Mouse (Mus musculus) spleen, adult 2 months (tissue): ENCODE data around the gene Rint1. TPM values are rescaled to one million over a fixed set of nuclear protein-coding genes. Genes with fewer than 3 reads are reported as not detected.
A peak's percentile ranks its signal among the peaks of the same experiment; 100 is the strongest.

Experiments
- DNase-seq, 2 experiments: peaks; one replicate each; pipeline versions ENCODE4 v3.0.0 to v3.0.0-alpha.2; 2012 to 2021; ENCODE audit warnings: low spot score in 2 of 2, low read depth in 1 of 2
- H3K27ac ChIP-seq: fragments of 200-500 bp; 2 replicates; pipeline ENCODE4 v1.5.1; 2012; ENCODE audit warnings: low read length, inconsistent platforms; ENCODE audit not compliant: insufficient read depth
- H3K27me3 ChIP-seq: fragments of 200-500 bp; 2 replicates; pipeline ENCODE4 v1.6.1; 2012; ENCODE audit warnings: mild to moderate bottlenecking, moderate library complexity, low read length, inconsistent platforms; ENCODE audit not compliant: control insufficient read depth, insufficient read depth
- H3K36me3 ChIP-seq: fragments of 200-500 bp; 2 replicates; pipeline ENCODE4 v1.6.1; 2012; ENCODE audit warnings: mild to moderate bottlenecking, low read length, inconsistent platforms; ENCODE audit not compliant: control insufficient read depth, insufficient read depth
- H3K4me1 ChIP-seq: fragments of 200-500 bp; 2 replicates; pipeline ENCODE4 v1.6.1; 2011; ENCODE audit warnings: inconsistent platforms; ENCODE audit not compliant: control insufficient read depth, insufficient read depth, insufficient read length
- H3K4me3 ChIP-seq: fragments of 200-500 bp; 2 replicates; pipeline ENCODE4 v1.5.1; 2011; ENCODE audit warnings: mild to moderate bottlenecking, inconsistent platforms; ENCODE audit not compliant: insufficient read depth, insufficient read length; ENCODE audit errors: extremely low read depth
- CTCF ChIP-seq: fragments of 200-500 bp; IDR thresholded peaks from 2 replicates; pipeline ENCODE4 v1.5.1; 2011; ENCODE audit warnings: mild to moderate bottlenecking, inconsistent platforms; ENCODE audit not compliant: insufficient read depth, insufficient read length, insufficient replicate concordance; ENCODE audit errors: extremely low read depth
- POLR2A ChIP-seq: fragments of 200-500 bp; IDR thresholded peaks from 2 replicates; pipeline ENCODE4 v1.6.1; 2011; ENCODE audit warnings: low read depth, low read length, inconsistent platforms
- WGBS: fragments of 180-500 bp; shearing (Covaris S2); methylation state at CpG from one replicate; pipeline ENCODE4 v1.1.7; 2018; 5-methylcytosine and 5-hydroxymethylcytosine counted together
- polyA plus RNA-seq: library from polyadenylated mRNA; depleted of rRNA; stranded (reverse); fragments of >200 nt; gene quantifications from 2 replicates; pipeline ENCODE4 v1.2.3, GENCODE M21; 2012

Gene Rint1
- polyA plus RNA-seq, 1 experiment: 7.2 TPM

DNA sequence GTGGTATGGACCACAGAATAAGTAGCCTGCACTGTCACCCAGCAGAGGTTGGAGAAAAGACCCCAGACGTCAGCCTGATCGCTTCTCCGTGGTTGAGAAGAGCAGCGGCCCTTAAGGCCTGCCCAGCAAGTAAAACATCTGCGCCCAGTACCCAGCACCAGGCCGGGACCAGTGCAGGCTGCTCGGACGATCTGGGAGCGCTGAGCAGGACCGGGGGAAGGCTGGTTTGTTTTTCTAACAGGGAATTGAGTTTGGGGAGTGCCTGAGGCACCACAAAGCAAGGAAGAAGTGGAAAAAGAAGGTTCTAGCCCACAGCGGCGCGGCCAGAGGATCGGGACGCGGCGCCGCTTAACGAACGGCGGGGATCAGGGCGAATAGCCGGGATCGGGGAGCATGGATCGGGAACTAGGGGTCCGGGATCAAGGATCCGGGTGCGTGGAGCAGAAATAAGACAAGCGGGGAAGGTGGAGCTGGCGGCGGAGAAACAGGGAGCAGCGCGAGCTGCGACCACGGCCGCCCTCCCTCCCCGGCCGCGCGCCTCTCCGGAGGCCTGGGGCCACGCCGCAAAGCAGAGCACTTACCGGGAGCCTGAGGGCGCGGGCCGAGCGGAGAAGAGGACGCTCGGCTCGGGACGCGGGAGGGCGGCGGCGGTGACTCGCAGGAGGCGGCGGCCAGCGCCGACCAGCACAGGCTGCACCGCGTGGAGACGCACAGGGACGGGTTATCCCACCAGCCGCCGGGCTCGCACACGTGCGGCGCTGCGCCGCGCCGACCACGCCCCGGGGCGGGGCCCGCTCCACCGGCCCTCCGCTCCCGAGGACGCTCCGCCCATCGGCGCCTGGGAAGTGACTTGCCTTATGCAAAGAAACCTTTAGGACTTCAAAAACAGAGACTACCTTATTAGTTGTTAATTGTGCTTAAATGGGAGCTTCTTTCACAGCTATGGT is 4.3 kb upstream of the Rint1 start, which contains the start of gene Pus7:
TSS of gene Pus7 (minus strand) at position 781 of the 947 bp plus-strand sequence.
- H3K4me1 ChIP-seq: peaks cover 10% of the 10 kb centered on the region
- no peak within 1 kb of the TSS for H3K27ac ChIP-seq
- H3K27me3 ChIP-seq: peaks cover 1% of the 10 kb centered on the region; the same call in 1 of the 2 replicates
- WGBS: under 1% methylated on average over 82 of the region's 86 CpGs
- peak within 1 kb of the TSS; percentile 97 for H3K4me3 ChIP-seq
- H3K36me3 ChIP-seq: no peaks in the 10 kb centered on the region
- peak; percentile 64 to 79 for DNase-seq
- TF ChIP-seq CTCF (no peak), POLR2A (peak; percentile 20; the same call in 1 of the 2 replicates)

- peak overlapping the region; percentile 96 for H3K4me3 ChIP-seq
These were observed 899 bp downstream of the Rint1 start for GRCm38 (mm10) chr5:23788390-23788830.

GRCm38 (mm10) chr5:23789078-23789612 is 1.6 kb downstream of the Rint1 start:
- TF ChIP-seq POLR2A (no peak), CTCF (no peak)
- WGBS: 82% methylated on average over 4 of the region's 4 CpGs
- H3K36me3 ChIP-seq: peaks cover 3% of the 10 kb centered on the region; the same call in 1 of the 2 replicates
- H3K27ac ChIP-seq: no peak overlapping the region
- no peak for DNase-seq
- no peak overlapping the region for H3K4me3 ChIP-seq
- H3K27me3 ChIP-seq: no peaks in the 10 kb centered on the region
- 0 out of 2 replicates have a peak, but pooled peaks cover 4% of the 10 kb centered on the region for H3K4me1 ChIP-seq

More at GRCm38 (mm10) chr5:23788390-23788830, 899 bp downstream of the Rint1 start:
- no peaks in the 10 kb centered on the region for H3K27me3 ChIP-seq
- H3K36me3 ChIP-seq: peaks cover 1% of the 10 kb centered on the region; the same call in 1 of the 2 replicates
- peaks cover 4% of the 10 kb centered on the region; the same call in 1 of the 2 replicates for H3K4me1 ChIP-seq
- H3K27ac ChIP-seq: no peak overlapping the region
- TF ChIP-seq POLR2A: no peak
- no peak for DNase-seq
- 43% methylated on average over 3 of the region's 3 CpGs for WGBS

DNA sequence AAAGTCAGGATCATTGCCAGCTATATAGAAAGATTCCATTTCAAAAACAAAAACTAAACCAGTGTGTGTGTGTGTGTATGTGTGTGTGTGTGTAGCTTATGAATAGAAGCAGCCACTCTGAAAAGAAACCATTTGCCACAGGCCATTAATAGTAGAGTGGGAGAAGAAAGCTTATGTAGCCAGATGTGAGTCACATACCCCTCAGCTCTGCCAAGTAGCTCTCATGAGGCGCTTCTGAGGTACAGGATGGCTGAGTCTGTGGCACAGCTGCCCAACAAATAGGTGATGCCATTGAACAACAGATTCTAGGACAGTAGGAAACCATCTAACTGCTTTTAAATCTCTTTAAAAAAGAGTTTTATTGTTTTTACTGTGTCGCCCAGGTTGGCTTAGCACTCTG is 5.2 kb downstream of the Rint1 start:
- H3K36me3 ChIP-seq: peaks cover 3% of the 10 kb centered on the region

GRCm38 (mm10) chr5:23814841-23815240 is 27.3 kb downstream of the Rint1 start:
- no peaks in the 10 kb centered on the region for H3K4me1 ChIP-seq
- no peak overlapping the region for H3K4me3 ChIP-seq
- H3K36me3 ChIP-seq: peaks cover 29% of the 10 kb centered on the region
- DNase-seq: no peak
- no peak overlapping the region for H3K27ac ChIP-seq
- H3K27me3 ChIP-seq: no peaks in the 10 kb centered on the region
- TF ChIP-seq CTCF (no peak), POLR2A (no peak)
- WGBS: 53% methylated on average over 5 of the region's 5 CpGs

More for the DNA sequence above, 5.2 kb downstream of the Rint1 start:
- no peaks in the 10 kb centered on the region for H3K4me1 ChIP-seq
- no peak for DNase-seq
- H3K27ac ChIP-seq: no peak overlapping the region
- no peak overlapping the region for H3K4me3 ChIP-seq
- no peaks in the 10 kb centered on the region for H3K27me3 ChIP-seq
- 93% methylated on average over 2 of the region's 2 CpGs for WGBS
- no peak for TF ChIP-seq POLR2A
- no peak for TF ChIP-seq CTCF

- H3K36me3 ChIP-seq: peaks cover 25% of the 10 kb centered on the region
- no peak for DNase-seq
- no peaks in the 10 kb centered on the region for H3K27me3 ChIP-seq
- no peaks in the 10 kb centered on the region for H3K4me1 ChIP-seq
- H3K4me3 ChIP-seq: no peak overlapping the region
- H3K27ac ChIP-seq: no peak overlapping the region
- WGBS: 97% methylated on average over 15 of the region's 15 CpGs
- no peak for TF ChIP-seq CTCF
- no peak for TF ChIP-seq POLR2A
These were observed 29.2 kb downstream of the Rint1 start for GRCm38 (mm10) chr5:23816681-23817080.

- 86% methylated on average over 11 of the region's 11 CpGs for WGBS
- Histone ChIP-seq H3K4me1 (no peaks in the 10 kb centered on the region), H3K27me3 (no peaks in the 10 kb centered on the region), H3K4me3 (no peak overlapping the region), H3K36me3 (peaks cover 6% of the 10 kb centered on the region), H3K27ac (no peak overlapping the region)
- DNase-seq: no peak
- no peak for TF ChIP-seq CTCF
- TF ChIP-seq POLR2A: no peak
These were observed 34.8 kb downstream of the Rint1 start for GRCm38 (mm10) chr5:23822306-23822705.
